Mouse (Mus musculus) colon, adult 2 months (tissue): Measurements from ENCODE around the gene Eif4e1b. TPM values are rescaled to one million over a fixed set of nuclear protein-coding genes. Genes with fewer than 3 reads are reported as not detected.

Source experiments
- polyA plus RNA-seq: library from polyadenylated mRNA; depleted of rRNA; stranded (reverse); fragments of >200 nt; gene quantifications from 2 replicates; pipeline ENCODE4 v1.2.3, GENCODE M21; 2012; rRNA removed

The Eif4e1b gene
- polyA plus RNA-seq: not detected in 2 replicates

DNA sequence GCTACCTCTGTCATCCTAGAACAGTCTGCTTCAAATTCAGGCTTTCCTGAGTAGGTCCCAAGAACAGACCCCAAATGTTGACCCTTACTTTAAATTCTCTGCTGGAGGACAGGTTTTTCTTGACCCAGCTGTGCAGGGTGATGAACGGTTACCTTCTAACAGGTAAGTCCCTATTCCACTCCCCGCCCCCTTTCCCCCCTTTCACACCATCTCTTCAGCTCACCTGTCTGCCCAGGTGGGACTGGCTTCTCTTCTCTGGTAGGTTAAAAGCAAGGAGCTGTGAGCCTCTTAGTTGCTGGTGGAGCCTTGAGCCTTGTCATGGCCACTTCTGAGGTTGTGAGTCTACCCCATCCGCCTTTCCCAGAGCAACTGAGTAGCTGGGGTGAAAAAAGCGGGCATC lies at the start of gene Eif4e1b:
TSS of gene Eif4e1b (plus strand) at position 301 of the 400 bp plus-strand sequence.

DNA sequence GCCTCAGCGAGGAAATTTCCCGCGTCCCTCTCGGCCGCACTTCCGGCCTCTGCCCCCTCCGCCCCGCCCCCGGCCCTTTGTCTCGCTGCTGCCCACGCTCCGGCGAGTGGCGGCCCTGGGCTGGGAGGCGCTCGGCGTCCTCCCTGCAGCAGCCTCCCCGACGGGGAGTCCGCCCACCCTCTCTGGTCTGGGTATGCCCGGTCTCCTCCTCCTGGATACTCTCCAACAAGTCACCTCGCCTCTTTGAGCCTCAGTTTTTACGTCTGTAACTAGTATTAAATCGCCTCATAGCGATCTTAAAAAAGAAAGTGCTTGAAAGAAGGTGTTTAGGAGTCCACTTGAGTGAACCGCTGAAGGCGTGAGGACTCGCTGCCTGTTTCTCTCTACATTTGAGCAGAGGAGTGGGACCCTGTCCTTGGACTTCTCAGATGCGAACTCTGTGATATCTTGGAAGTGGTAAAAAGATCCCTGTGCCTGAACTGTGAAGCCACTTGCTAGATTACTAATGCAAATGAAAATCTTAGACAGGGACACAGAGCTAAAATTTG lies 33.9 kb upstream of the Eif4e1b start, which contains the start of gene Gprin1:
TSS of gene Gprin1 (minus strand) at position 11 of the 548 bp plus-strand sequence.

DNA sequence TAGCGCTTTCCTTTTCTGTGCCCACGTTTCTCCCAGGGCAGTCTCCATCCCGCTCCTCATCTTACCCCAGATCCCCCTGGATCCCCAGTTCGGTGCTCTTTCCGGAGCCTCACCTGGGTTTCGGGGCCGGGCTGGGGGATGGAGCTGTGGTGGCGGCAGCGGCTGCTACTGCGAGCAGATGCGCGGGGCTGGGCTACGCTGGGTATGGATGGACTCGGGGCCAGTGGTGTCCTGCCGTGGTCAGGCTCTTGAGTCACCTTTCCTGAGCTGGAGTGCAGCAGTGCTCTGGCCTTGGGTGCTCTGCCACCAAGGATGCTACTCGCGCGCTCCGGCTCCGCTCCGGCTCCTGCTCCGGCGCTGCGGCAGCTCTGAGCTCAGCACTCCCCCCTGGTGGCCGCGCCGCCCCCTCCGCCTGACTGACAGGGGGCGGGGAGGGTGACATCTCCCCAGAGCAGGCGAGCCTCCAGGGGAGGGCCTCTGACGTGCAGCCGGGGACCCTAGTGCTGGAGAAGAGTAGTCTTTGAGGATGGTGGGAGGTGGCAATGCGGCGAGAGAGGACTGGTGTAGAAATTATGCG lies 17.5 kb upstream of the Eif4e1b start, which contains the start of gene Sncb:
TSS of gene Sncb (minus strand) at position 404 of the 577 bp plus-strand sequence.

DNA sequence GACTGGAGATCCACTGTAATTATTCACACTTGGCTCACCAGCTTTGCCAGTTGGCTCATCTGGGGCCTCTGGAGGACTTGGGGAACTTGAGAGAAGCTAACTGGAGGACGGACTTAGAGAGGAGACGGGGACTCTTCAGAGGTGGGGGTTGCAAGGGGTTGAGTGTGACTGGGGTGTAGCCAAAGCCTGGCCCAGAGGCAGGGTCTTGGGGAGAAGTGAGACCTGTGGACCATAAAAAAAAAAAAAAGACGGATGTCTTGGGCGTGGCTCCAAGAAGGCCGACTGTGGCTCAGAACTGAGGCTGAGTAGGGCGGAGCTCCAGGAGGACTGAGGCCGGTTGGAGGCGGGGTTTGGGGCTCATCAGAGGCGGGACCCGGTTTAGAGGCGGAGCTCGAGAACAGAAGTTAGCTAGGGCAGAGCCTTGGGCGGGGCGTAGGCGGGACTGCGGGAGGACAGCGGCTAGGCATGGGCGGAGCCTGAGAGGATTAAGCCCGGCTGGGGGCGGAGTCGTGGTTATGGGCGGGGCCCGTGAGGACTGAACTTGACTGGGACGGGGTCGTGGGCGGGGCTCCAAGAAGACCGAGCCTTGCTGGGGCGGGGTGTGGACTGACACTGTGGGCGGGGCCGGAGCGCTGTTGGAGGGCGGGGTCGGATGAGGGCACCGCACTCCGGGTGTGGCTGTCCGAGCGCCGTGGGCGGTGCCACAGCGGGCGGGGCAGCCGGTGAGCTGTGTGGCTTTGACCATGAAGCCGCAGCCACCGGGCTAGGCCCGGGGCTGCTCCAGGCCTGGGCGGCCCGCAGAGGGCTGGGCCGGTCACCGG lies 5.2 kb downstream of the Eif4e1b start, which contains the start of gene Tspan17:
TSS of gene Tspan17 (plus strand) at position 638 of the 821 bp plus-strand sequence.

Other genes with a start within 250 kb of the Eif4e1b start
- 143 and 174 TPM in 2 replicates for gene 4833439L19Rik, start 218.6 kb upstream of the Eif4e1b start, polyA plus RNA-seq
- 29.1 and 31.1 TPM in 2 replicates for gene Arl10, start 209.0 kb upstream of the Eif4e1b start, polyA plus RNA-seq
- gene Nop16, start 193.9 kb upstream of the Eif4e1b start, polyA plus RNA-seq: 6.7 and 9.2 TPM in 2 replicates
- gene Higd2a, start 193.8 kb upstream of the Eif4e1b start, polyA plus RNA-seq: 270 and 271 TPM in 2 replicates
- gene Cltb, start 172.7 kb upstream of the Eif4e1b start, polyA plus RNA-seq: 124 and 148 TPM in 2 replicates
- 18.1 and 20.7 TPM in 2 replicates for gene Faf2, start 162.2 kb upstream of the Eif4e1b start, polyA plus RNA-seq
- 362 and 376 TPM in 2 replicates for gene Rnf44, start 90.1 kb upstream of the Eif4e1b start, polyA plus RNA-seq
- 295 and 365 TPM in 2 replicates for gene Cdhr2, start 82.5 kb upstream of the Eif4e1b start, polyA plus RNA-seq
- 0.62 and 0.85 TPM in 2 replicates for gene Gprin1, start 34.1 kb upstream of the Eif4e1b start, polyA plus RNA-seq
- gene Sncb, start 17.4 kb upstream of the Eif4e1b start, polyA plus RNA-seq: 1.9 and 2.4 TPM in 2 replicates
- gene Tspan17, start 5.4 kb downstream of the Eif4e1b start, polyA plus RNA-seq: 12.3 and 22.9 TPM in 2 replicates
- 6.4 and 7.5 TPM in 2 replicates for gene Unc5a, start 165.4 kb downstream of the Eif4e1b start, polyA plus RNA-seq
- 1.9 and 2.2 TPM in 2 replicates for gene Hk3, start 237.4 kb downstream of the Eif4e1b start, polyA plus RNA-seq